Mouse (Mus musculus) E14TG2a.4 (cell line): ENCODE measurements at regions not wholly inside any gene's neighbourhood (a gene's known extent, or its start where the extent isn't known, plus 50 kb on each side); places are given as distances from the start of the nearest gene placed in this dataset.
"Not testable (repeated sequence)": the region's sequence is repeated elsewhere in the genome, so short reads cannot be mapped to it uniquely, and the experiment has no call there.

Experiments used
- CTCF ChIP-seq: conservative IDR thresholded peaks from 2 replicates; pipeline ENCODE4 v1.5.1; 2014; ENCODE audit warnings: low read length
- POU5F1 ChIP-seq: IDR thresholded peaks from 2 replicates; pipeline ENCODE4 v1.6.1; 2014; ENCODE audit warnings: low read length, borderline replicate concordance

DNA sequence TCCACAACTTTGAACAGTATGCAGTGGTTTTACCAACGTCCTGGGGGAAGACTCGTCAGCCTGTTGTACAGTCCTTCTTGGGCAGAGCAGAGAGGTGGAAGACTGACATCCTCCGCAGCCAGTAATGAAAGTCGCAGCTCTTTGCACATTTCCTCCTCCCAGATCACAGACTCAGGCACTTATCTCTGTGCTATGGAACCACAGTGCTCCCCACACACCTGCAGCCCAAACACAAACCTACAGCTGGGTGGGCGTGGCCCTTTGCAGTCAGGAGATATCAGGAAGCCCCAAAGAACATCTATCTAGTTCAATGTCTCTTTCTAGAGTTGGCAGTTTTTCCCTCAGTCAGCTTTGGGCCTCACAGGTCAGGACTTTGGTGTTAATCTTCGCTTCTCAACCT lies 537.7 kb upstream of the Olfr1507 start:
- not testable (repeated sequence) for TF ChIP-seq CTCF, POU5F1
